15 mouse cellular contexts compared by ENCODE assay signal in the genomic region with DNA sequence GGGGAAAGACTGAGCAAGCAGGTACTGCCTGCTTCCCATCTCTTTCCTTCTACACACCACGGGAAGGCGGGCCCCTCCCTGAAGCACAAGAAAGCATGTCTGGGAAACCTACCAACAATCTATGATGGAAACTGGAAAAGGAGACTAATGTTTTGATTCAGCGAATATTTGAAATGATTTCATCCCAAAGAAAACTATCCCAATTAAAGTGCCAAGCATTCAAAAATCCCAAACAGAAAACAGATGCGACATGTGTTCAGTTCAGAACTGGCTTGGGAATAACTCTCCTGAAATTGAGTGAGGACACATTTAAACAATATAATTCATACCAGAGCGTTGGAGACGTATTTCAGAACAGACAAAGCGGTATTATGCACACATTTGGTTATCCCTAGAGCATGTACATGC.
A peak's percentile ranks its signal among the peaks of the same experiment; 100 is the strongest.
DNase-seq lines count a peak whose midpoint lies in the region; ATAC-seq and TF ChIP-seq lines count a peak whose summit lies in the region.
"Had no signal": no experiment of that assay in that cellular context is flagged by ENCODE, and none has a peak within 500 bp of the region (broad histone marks: within the 10 kb centered on the region; RNA-seq: fewer than 3 reads in every experiment).

No protein-coding gene starts in this region.

- DNase-seq in heart, adult 18-20 months, result peak; percentile 54 to 67
- peak; percentile 38 for DNase-seq in lung, postnatal 10 days
- no peak for DNase-seq in lung, postnatal 0 days (ENCODE audit: low spot score)
- DNase-seq in embryonic facial prominence, embryonic 14.5 days (ENCODE audit: low spot score), result peak; percentile 92
- DNase-seq in heart, postnatal 10 days, result peak; percentile 52 to 54
- no peak for DNase-seq in retina, postnatal 1 day
- DNase-seq: thymus, postnatal 25 days had no signal

- intact Hi-C loops in heart, postnatal 10 days (cut with DNase I), result no loop called here

- no peaks in the 10 kb centered on the region for H3K36me3 ChIP-seq in heart, embryonic 11.5 days (ENCODE audit: control insufficient read depth, insufficient read depth, low read length)
- no peaks in the 10 kb centered on the region for H3K36me3 ChIP-seq in lung, postnatal 0 days (ENCODE audit: insufficient read depth, low read length)
- H3K36me3 ChIP-seq in embryonic facial prominence, embryonic 14.5 days (ENCODE audit: control insufficient read depth, insufficient read depth, low read length), result no peaks in the 10 kb centered on the region
- H3K36me3 ChIP-seq in forebrain, embryonic 15.5 days, result no peaks in the 10 kb centered on the region
- H3K36me3 ChIP-seq: heart, embryonic 15.5 days; limb, embryonic 15.5 days; neural tube, embryonic 15.5 days; stomach, embryonic 15.5 days had no signal

- no peak for TF ChIP-seq CTCF in lung, postnatal 0 days (IDR thresholded peaks at IDR 0.05)

- 76% methylated on average over 7 of the region's 7 CpGs for WGBS in heart, embryonic 11.5 days (ENCODE audit: insufficient replicate concordance)
- 76% methylated on average over 7 of the region's 7 CpGs for WGBS in lung, postnatal 0 days
- 30% methylated on average over 7 of the region's 7 CpGs for WGBS in embryonic facial prominence, embryonic 14.5 days
- 84% methylated on average over 7 of the region's 7 CpGs for WGBS in forebrain, embryonic 15.5 days

- ATAC-seq in heart, embryonic 11.5 days (replicated peaks; ENCODE audit: insufficient number of reproducible peaks, low FRiP score, low TSS enrichment), result no peak
- no peak for ATAC-seq in lung, postnatal 0 days
- peak; percentile 65; the same call in 1 of the 2 replicates for ATAC-seq in embryonic facial prominence, embryonic 14.5 days (ENCODE audit: low read depth)
- ATAC-seq in forebrain, embryonic 15.5 days (replicated peaks), result no peak
- ATAC-seq: forebrain, embryonic 16.5 days had no signal

- no peaks in the 10 kb centered on the region for H3K27me3 ChIP-seq in heart, embryonic 11.5 days (ENCODE audit: control insufficient read depth, insufficient read depth, low read length)
- H3K27me3 ChIP-seq in lung, postnatal 0 days (replicated peaks; ENCODE audit: insufficient read depth, low read length), result no peaks in the 10 kb centered on the region
- no peaks in the 10 kb centered on the region for H3K27me3 ChIP-seq in embryonic facial prominence, embryonic 14.5 days (replicated peaks; ENCODE audit: control insufficient read depth, insufficient read depth, low read length)
- no peaks in the 10 kb centered on the region for H3K27me3 ChIP-seq in forebrain, embryonic 15.5 days
- H3K27me3 ChIP-seq: heart, embryonic 15.5 days; limb, embryonic 15.5 days; neural tube, embryonic 15.5 days; stomach, embryonic 15.5 days had no signal

- no peak overlapping the region for H3K4me2 ChIP-seq in heart, embryonic 11.5 days
- no peak overlapping the region for H3K4me2 ChIP-seq in lung, postnatal 0 days (replicated peaks; ENCODE audit: low read depth, low read length)
- H3K4me2 ChIP-seq in embryonic facial prominence, embryonic 14.5 days (ENCODE audit: low read depth, low read length), result no peak overlapping the region
- no peak overlapping the region for H3K4me2 ChIP-seq in forebrain, embryonic 15.5 days (replicated peaks)
- H3K4me2 ChIP-seq: heart, embryonic 15.5 days; limb, embryonic 15.5 days; neural tube, embryonic 15.5 days; stomach, embryonic 15.5 days had no signal

- no peak overlapping the region for H3K27ac ChIP-seq in heart, embryonic 11.5 days (ENCODE audit: low read depth, low read length)
- H3K27ac ChIP-seq in lung, postnatal 0 days (ENCODE audit: low read length), result no peak overlapping the region
- H3K27ac ChIP-seq in embryonic facial prominence, embryonic 14.5 days (replicated peaks; ENCODE audit: low read depth, low read length), result peak overlapping the region; percentile 71
- no peak overlapping the region for H3K27ac ChIP-seq in forebrain, embryonic 15.5 days (replicated peaks)
- H3K27ac ChIP-seq: heart, embryonic 15.5 days; limb, embryonic 15.5 days; macrophage; neural tube, embryonic 15.5 days; stomach, embryonic 15.5 days had no signal

- no peak overlapping the region for H3K9ac ChIP-seq in heart, embryonic 11.5 days (ENCODE audit: low read depth, low read length)
- no peak overlapping the region for H3K9ac ChIP-seq in lung, postnatal 0 days (replicated peaks; ENCODE audit: low read depth)
- H3K9ac ChIP-seq in embryonic facial prominence, embryonic 14.5 days (ENCODE audit: low read depth, low read length), result no peak overlapping the region
- H3K9ac ChIP-seq in forebrain, embryonic 15.5 days (replicated peaks), result no peak overlapping the region
- H3K9ac ChIP-seq: heart, embryonic 15.5 days; limb, embryonic 15.5 days; neural tube, embryonic 15.5 days; stomach, embryonic 15.5 days had no signal

- H3K4me3 ChIP-seq in heart, embryonic 11.5 days (ENCODE audit: low read depth, low read length), result no peak overlapping the region
- no peak overlapping the region for H3K4me3 ChIP-seq in lung, postnatal 0 days (ENCODE audit: low read depth, low read length)
- no peak overlapping the region for H3K4me3 ChIP-seq in embryonic facial prominence, embryonic 14.5 days (ENCODE audit: low read depth, low read length)
- H3K4me3 ChIP-seq in forebrain, embryonic 15.5 days, result no peak overlapping the region
- H3K4me3 ChIP-seq: heart, embryonic 15.5 days; limb, embryonic 15.5 days; neural tube, embryonic 15.5 days; stomach, embryonic 15.5 days had no signal

- no peak for TF ChIP-seq EP300 in lung, postnatal 0 days (IDR thresholded peaks at IDR 0.05)

- no peaks in the 10 kb centered on the region for H3K4me1 ChIP-seq in heart, embryonic 11.5 days (ENCODE audit: control insufficient read depth, insufficient read depth, low read length)
- H3K4me1 ChIP-seq in lung, postnatal 0 days (ENCODE audit: insufficient read depth, low read depth, low read length), result no peaks in the 10 kb centered on the region
- peaks cover 6% of the 10 kb centered on the region for H3K4me1 ChIP-seq in embryonic facial prominence, embryonic 14.5 days (ENCODE audit: control insufficient read depth, insufficient read depth, low read length)
- H3K4me1 ChIP-seq in forebrain, embryonic 15.5 days, result no peaks in the 10 kb centered on the region
- H3K4me1 ChIP-seq: heart, embryonic 15.5 days; limb, embryonic 15.5 days; neural tube, embryonic 15.5 days; stomach, embryonic 15.5 days had no signal

- H3K9me3 ChIP-seq in heart, embryonic 11.5 days (replicated peaks; ENCODE audit: control insufficient read depth, low read length), result no peaks in the 10 kb centered on the region
- H3K9me3 ChIP-seq in lung, postnatal 0 days (ENCODE audit: low read length), result no peaks in the 10 kb centered on the region
- H3K9me3 ChIP-seq in embryonic facial prominence, embryonic 14.5 days (ENCODE audit: control insufficient read depth, low read length), result no peaks in the 10 kb centered on the region
- H3K9me3 ChIP-seq in forebrain, embryonic 15.5 days, result no peaks in the 10 kb centered on the region
- H3K9me3 ChIP-seq: heart, embryonic 15.5 days; limb, embryonic 15.5 days; neural tube, embryonic 15.5 days; stomach, embryonic 15.5 days had no signal

Comparison
In these comparisons a context has a peak if more than half of its experiments do, and no peak if none do; other contexts are left out.
1. DNase-seq: peak in heart, adult 18-20 months (2 of 2), lung, postnatal 10 days (single experiment), embryonic facial prominence, embryonic 14.5 days (single experiment) and heart, postnatal 10 days (2 of 2); none in lung, postnatal 0 days (single experiment) and retina, postnatal 1 day (single experiment).